Mouse (Mus musculus): ENCODE data around the gene D430041D05Rik. TPM values are rescaled to one million over a fixed set of nuclear protein-coding genes. Genes with fewer than 3 reads are reported as not detected.

D430041D05Rik gene
- polyA plus RNA-seq, 1 experiment = 0.60 TPM

- no peaks in the 10 kb centered on the region for H3K27me3 ChIP-seq (ENCODE audit: control insufficient read depth, insufficient read depth, insufficient read length)
- H3K4me3 ChIP-seq = no peak overlapping the region
- no peak for TF ChIP-seq MYOD1 (IDR thresholded peaks at IDR 0.05; ENCODE audit: control insufficient read depth in 1 of 3, insufficient read length in 2 of 3, low read depth in 2 of 3)
- TF ChIP-seq SRF (IDR thresholded peaks at IDR 0.05; ENCODE audit: control insufficient read depth, insufficient read length, low read depth) = no peak
- no peak for TF ChIP-seq USF1 (IDR thresholded peaks at IDR 0.05; ENCODE audit: low read depth)
- TF ChIP-seq CEBPB (IDR thresholded peaks at IDR 0.05; ENCODE audit: insufficient read depth, poor library complexity, severe bottlenecking) = no peak
- TF ChIP-seq TCF3 (IDR thresholded peaks at IDR 0.05; ENCODE audit: insufficient read length, low read depth) = no peak
- no peak for TF ChIP-seq POLR2A (IDR thresholded peaks at IDR 0.05; ENCODE audit: insufficient read length, low read depth)
- TF ChIP-seq TCF12 (IDR thresholded peaks at IDR 0.05; ENCODE audit: insufficient read depth, poor library complexity, severe bottlenecking) = no peak
- TF ChIP-seq POLR2AphosphoS2 (IDR thresholded peaks at IDR 0.05; ENCODE audit: insufficient read length, low read depth) = no peak
- TF ChIP-seq E2F4 (IDR thresholded peaks at IDR 0.05; ENCODE audit: insufficient read depth) = no peak
- no peak for TF ChIP-seq MYOG (IDR thresholded peaks at IDR 0.05; ENCODE audit: control insufficient read depth in 1 of 3, insufficient read depth in 1 of 3, insufficient read length in 2 of 3, low read depth in 2 of 3)
- TF ChIP-seq REST (IDR thresholded peaks at IDR 0.05; ENCODE audit: insufficient read depth, insufficient read length) = no peak
- TF ChIP-seq MAX (IDR thresholded peaks at IDR 0.05; ENCODE audit: low read depth) = no peak
- H3ac ChIP-seq (ENCODE audit: control insufficient read depth, insufficient read length) = no peak overlapping the region
- no peaks in the 10 kb centered on the region for H3K79me2 ChIP-seq (ENCODE audit: control insufficient read depth, insufficient read depth)
- no peak overlapping the region for H3K4me2 ChIP-seq (ENCODE audit: low read depth)
- no peaks in the 10 kb centered on the region for H3K36me3 ChIP-seq (ENCODE audit: control insufficient read depth, insufficient read depth)
Measured at GRCm38 (mm10) chr2:104128803-104129531, 281.8 kb downstream of the D430041D05Rik start.

DNA sequence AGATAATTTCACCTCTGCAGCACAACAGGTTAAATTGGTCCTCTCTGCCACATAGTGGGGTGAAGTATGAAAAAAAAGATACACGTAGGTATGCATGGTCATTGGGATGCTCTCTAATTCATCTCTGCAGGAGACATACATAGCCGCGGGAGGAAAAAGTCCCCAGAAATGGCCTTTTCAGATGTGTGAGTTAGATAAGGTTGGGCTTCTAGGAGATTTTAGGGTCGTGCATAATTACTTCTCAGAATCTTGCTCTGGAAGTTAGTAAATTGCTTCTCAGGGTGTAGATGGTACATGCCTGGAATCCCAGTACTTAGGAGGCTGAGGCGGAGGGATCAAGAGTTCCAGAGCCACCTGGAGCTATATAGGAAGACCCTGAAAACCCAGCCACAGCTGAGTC lies 286.7 kb downstream of the D430041D05Rik start:
- Histone ChIP-seq H3K36me3 (ENCODE audit: control insufficient read depth, insufficient read depth) (no peaks in the 10 kb centered on the region), H3K4me2 (ENCODE audit: low read depth) (no peak overlapping the region), H3K4me3 (no peak overlapping the region), H3ac (ENCODE audit: control insufficient read depth, insufficient read length) (no peak overlapping the region), H3K79me2 (ENCODE audit: control insufficient read depth, insufficient read depth) (no peaks in the 10 kb centered on the region), H3K27me3 (ENCODE audit: control insufficient read depth, insufficient read depth, insufficient read length) (no peaks in the 10 kb centered on the region)
- TF ChIP-seq TCF12 (IDR thresholded peaks at IDR 0.05; ENCODE audit: insufficient read depth, poor library complexity, severe bottlenecking) = no peak

GRCm38 (mm10) chr2:104123540-104123939 lies 287.3 kb downstream of the D430041D05Rik start:
- no peaks in the 10 kb centered on the region for H3K36me3 ChIP-seq (ENCODE audit: control insufficient read depth, insufficient read depth)
- no peak overlapping the region for H3ac ChIP-seq (ENCODE audit: control insufficient read depth, insufficient read length)
- H3K79me2 ChIP-seq (ENCODE audit: control insufficient read depth, insufficient read depth) = no peaks in the 10 kb centered on the region
- H3K4me3 ChIP-seq = peak overlapping the region; percentile 18
- peak overlapping the region; percentile 78 for H3K4me2 ChIP-seq (ENCODE audit: low read depth)
- TF ChIP-seq CEBPB (IDR thresholded peaks at IDR 0.05; ENCODE audit: insufficient read depth, poor library complexity, severe bottlenecking) (no peak), E2F4 (IDR thresholded peaks at IDR 0.05; ENCODE audit: insufficient read depth) (no peak), TCF3 (IDR thresholded peaks at IDR 0.05; ENCODE audit: insufficient read length, low read depth) (no peak), MYOG (IDR thresholded peaks at IDR 0.05; ENCODE audit: control insufficient read depth in 1 of 3, insufficient read depth in 1 of 3, insufficient read length in 2 of 3, low read depth in 2 of 3) (no peak), SRF (IDR thresholded peaks at IDR 0.05; ENCODE audit: control insufficient read depth, insufficient read length, low read depth) (no peak), TCF12 (IDR thresholded peaks at IDR 0.05; ENCODE audit: insufficient read depth, poor library complexity, severe bottlenecking) (no peak), REST (IDR thresholded peaks at IDR 0.05; ENCODE audit: insufficient read depth, insufficient read length) (no peak)
- H3K27me3 ChIP-seq (ENCODE audit: control insufficient read depth, insufficient read depth, insufficient read length) = no peaks in the 10 kb centered on the region

DNA sequence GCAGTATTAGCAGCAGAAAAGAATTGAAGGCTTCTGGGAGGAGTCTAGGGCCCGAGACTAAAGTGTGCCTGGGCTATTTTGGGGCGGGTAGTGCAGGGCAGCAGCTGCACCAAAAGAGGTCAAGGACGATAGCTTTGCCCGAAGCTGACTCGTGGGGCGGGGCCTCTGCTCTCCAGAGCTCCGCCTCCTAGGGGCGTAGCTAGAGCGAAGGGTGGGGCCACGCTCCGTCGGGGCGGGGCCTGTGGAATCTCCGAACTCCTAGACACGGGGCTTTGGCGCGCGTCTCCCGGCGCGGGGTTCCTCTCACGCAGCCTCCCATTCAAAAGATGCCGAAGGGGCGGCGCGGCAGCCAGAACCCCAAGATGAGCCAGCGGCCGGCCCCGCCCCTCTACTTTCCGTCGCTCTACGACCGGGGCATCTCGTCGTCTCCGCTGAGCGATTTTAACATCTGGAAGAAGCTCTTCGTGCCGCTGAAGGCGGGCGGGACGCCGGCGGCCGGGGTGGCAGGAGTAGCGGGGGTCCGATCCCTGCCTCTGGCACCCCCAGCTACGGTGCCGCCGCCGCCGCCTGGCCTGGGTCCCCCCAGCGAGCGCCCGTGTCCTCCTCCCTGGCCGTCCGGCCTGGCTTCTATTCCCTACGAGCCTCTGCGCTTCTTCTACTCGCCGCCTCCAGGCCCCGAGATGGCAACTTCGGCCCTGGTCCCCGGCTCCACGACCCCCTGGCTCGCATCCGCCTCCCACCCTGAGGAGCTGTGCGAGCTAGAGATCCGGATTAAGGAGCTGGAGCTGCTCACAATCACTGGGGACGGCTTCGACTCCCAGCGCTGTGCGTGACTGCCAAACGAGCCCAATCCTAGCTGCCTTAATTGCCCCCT lies 288.1 kb downstream of the D430041D05Rik start, which contains the start of gene A930018P22Rik:
Gene A930018P22Rik (plus strand): TSS at position 265 of the 874 bp plus-strand sequence.
- peak within 1 kb of the TSS; percentile 78 for H3K4me2 ChIP-seq (ENCODE audit: low read depth)
- no peak within 1 kb of the TSS for H3ac ChIP-seq (ENCODE audit: control insufficient read depth, insufficient read length)
- no peaks in the 10 kb centered on the region for H3K27me3 ChIP-seq (ENCODE audit: control insufficient read depth, insufficient read depth, insufficient read length)
- no peaks in the 10 kb centered on the region for H3K36me3 ChIP-seq (ENCODE audit: control insufficient read depth, insufficient read depth)
- peak within 1 kb of the TSS; percentile 18 for H3K4me3 ChIP-seq
- TF ChIP-seq E2F4 (IDR thresholded peaks at IDR 0.05; ENCODE audit: insufficient read depth) = no peak
- TF ChIP-seq MAX (IDR thresholded peaks at IDR 0.05; ENCODE audit: low read depth) = no peak
- TF ChIP-seq POLR2AphosphoS2 (IDR thresholded peaks at IDR 0.05; ENCODE audit: insufficient read length, low read depth) = peak; percentile 66
- TF ChIP-seq TCF3 (IDR thresholded peaks at IDR 0.05; ENCODE audit: insufficient read length, low read depth) = no peak
- no peak for TF ChIP-seq USF1 (IDR thresholded peaks at IDR 0.05; ENCODE audit: low read depth)
- no peak for TF ChIP-seq TCF12 (IDR thresholded peaks at IDR 0.05; ENCODE audit: insufficient read depth, poor library complexity, severe bottlenecking)
- no peak for TF ChIP-seq REST (IDR thresholded peaks at IDR 0.05; ENCODE audit: insufficient read depth, insufficient read length)
- peak; percentile 85 to 89 (median 85) for TF ChIP-seq MYOD1 (IDR thresholded peaks at IDR 0.05; ENCODE audit: control insufficient read depth in 1 of 3, insufficient read length in 2 of 3, low read depth in 2 of 3)
- TF ChIP-seq CEBPB (IDR thresholded peaks at IDR 0.05; ENCODE audit: insufficient read depth, poor library complexity, severe bottlenecking) = no peak
- TF ChIP-seq SRF (IDR thresholded peaks at IDR 0.05; ENCODE audit: control insufficient read depth, insufficient read length, low read depth) = peak; percentile 58
- peak; percentile 68 for TF ChIP-seq POLR2A (IDR thresholded peaks at IDR 0.05; ENCODE audit: insufficient read length, low read depth)
- TF ChIP-seq MYOG (IDR thresholded peaks at IDR 0.05; ENCODE audit: control insufficient read depth in 1 of 3, insufficient read depth in 1 of 3, insufficient read length in 2 of 3, low read depth in 2 of 3) = peak; percentile 55 to 89 (median 82)
- H3K79me2 ChIP-seq (ENCODE audit: control insufficient read depth, insufficient read depth) = no peaks in the 10 kb centered on the region

Measured in myocyte (in vitro differentiated cells).